Mouse (Mus musculus) intestine, embryonic 15.5 days (tissue): ENCODE data around the gene Ceacam19. TPM values are rescaled to one million over a fixed set of nuclear protein-coding genes. Genes with fewer than 3 reads are reported as not detected.
"Not testable (repeated sequence)": the region's sequence is repeated elsewhere in the genome, so short reads cannot be mapped to it uniquely, and the experiment has no call there.

Experiments
- ATAC-seq: fragments of 200-750 bp; cut with Nextera tagmentation; 2 replicates; pipeline ENCODE4 v1.8.0; 2017; ENCODE audit warnings: moderate TSS enrichment, moderate library complexity
- H3K27ac ChIP-seq: fragments of 300-500 bp; sonication (generic); 2 replicates; pipeline ENCODE4 v1.5.1; 2015; ENCODE audit warnings: mild to moderate bottlenecking, inconsistent platforms
- H3K27me3 ChIP-seq: fragments of 300-500 bp; sonication (generic); replicated peaks from 2 replicates; pipeline ENCODE4 v1.6.1; 2015; ENCODE audit warnings: inconsistent platforms
- H3K36me3 ChIP-seq: fragments of 300-500 bp; sonication (generic); 2 replicates; pipeline ENCODE4 v1.6.1; 2015; ENCODE audit warnings: inconsistent platforms
- H3K4me1 ChIP-seq: fragments of 300-500 bp; sonication (generic); replicated peaks from 2 replicates; pipeline ENCODE4 v1.6.1; 2015; ENCODE audit warnings: inconsistent platforms
- H3K4me2 ChIP-seq: fragments of 300-500 bp; sonication (generic); replicated peaks from 2 replicates; pipeline ENCODE4 v1.6.1; 2015; ENCODE audit warnings: mild to moderate bottlenecking, inconsistent platforms
- H3K4me3 ChIP-seq: fragments of 300-500 bp; sonication (generic); replicated peaks from 2 replicates; pipeline ENCODE4 v1.5.1; 2015; ENCODE audit warnings: inconsistent platforms
- H3K9ac ChIP-seq: fragments of 300-500 bp; sonication (generic); 2 replicates; pipeline ENCODE4 v1.6.1; 2015; ENCODE audit warnings: inconsistent platforms
- H3K9me3 ChIP-seq: fragments of 300-500 bp; sonication (generic); 2 replicates; pipeline ENCODE4 v1.6.1; 2016; ENCODE audit warnings: inconsistent platforms
- WGBS: fragments of 180-500 bp; shearing (Covaris S2); methylation state at CpG from one replicate; pipeline ENCODE4 v1.1.7; 2015; 5-methylcytosine and 5-hydroxymethylcytosine counted together
- polyA plus RNA-seq: library from polyadenylated mRNA; unstranded; fragments of >200 nt; fragmentation: Nextera tagmentation; extraction: Ambion mirVana; gene quantifications from 2 replicates; pipeline ENCODE4 v1.2.1, GENCODE M21; 2015

The Ceacam19 gene
- not detected in 2 replicates for polyA plus RNA-seq

GRCm38 (mm10) chr7:19887849-19888248 lies at the start of gene Ceacam19:
TSS of gene Ceacam19 (minus strand) at chr7:19887965.
- WGBS: 60% methylated on average over 7 of the region's 7 CpGs
- H3K4me1 ChIP-seq: no peaks in the 10 kb centered on the region
- no peak within 1 kb of the TSS for H3K4me2 ChIP-seq
- no peak within 1 kb of the TSS for H3K4me3 ChIP-seq
- H3K36me3 ChIP-seq: no peaks in the 10 kb centered on the region
- H3K9me3 ChIP-seq: no peaks in the 10 kb centered on the region
- no peak within 1 kb of the TSS for H3K27ac ChIP-seq
- no peak for ATAC-seq
- no peaks in the 10 kb centered on the region for H3K27me3 ChIP-seq
- H3K9ac ChIP-seq: no peak within 1 kb of the TSS

DNA sequence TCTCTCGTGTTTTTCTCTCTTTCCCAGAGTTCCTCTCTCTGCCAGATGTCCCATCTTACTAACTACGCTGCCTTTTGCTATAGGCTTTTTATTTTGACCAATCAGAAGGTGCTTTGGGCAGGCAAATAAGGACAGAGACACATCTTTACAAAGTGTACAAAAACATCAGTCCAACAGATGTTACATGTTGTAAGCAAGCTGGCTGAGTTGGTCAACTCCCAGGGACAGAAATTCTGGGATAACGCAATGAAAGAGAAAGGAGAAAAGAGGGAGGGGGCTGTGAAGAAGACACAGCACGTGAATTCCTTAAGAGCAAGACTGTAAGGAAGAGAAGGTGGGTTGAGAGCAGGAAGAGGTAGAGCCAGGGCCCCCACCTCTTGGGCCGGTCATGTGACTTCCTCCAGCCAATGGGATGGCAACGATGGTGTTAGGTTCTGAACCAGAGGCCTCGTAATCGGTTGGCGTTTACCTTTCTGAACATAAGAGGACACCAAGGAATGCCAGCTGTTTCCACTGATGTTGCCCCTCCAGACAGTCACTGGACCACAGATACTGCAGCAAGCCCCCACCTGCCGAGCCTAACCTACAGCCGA lies 49.6 kb upstream of the Ceacam19 start:
- no peaks in the 10 kb centered on the region; the same call in 1 of the 2 replicates for H3K27me3 ChIP-seq
- H3K4me1 ChIP-seq: 0 out of 2 replicates have a peak, but pooled peaks cover 3% of the 10 kb centered on the region
- 76% methylated on average over 11 of the region's 11 CpGs for WGBS
- no peak overlapping the region for H3K9ac ChIP-seq
- H3K4me3 ChIP-seq: no peak overlapping the region
- no peak overlapping the region for H3K27ac ChIP-seq
- H3K4me2 ChIP-seq: no peak overlapping the region
- no peaks in the 10 kb centered on the region for H3K36me3 ChIP-seq
- no peaks in the 10 kb centered on the region for H3K9me3 ChIP-seq
- no peak for ATAC-seq

DNA sequence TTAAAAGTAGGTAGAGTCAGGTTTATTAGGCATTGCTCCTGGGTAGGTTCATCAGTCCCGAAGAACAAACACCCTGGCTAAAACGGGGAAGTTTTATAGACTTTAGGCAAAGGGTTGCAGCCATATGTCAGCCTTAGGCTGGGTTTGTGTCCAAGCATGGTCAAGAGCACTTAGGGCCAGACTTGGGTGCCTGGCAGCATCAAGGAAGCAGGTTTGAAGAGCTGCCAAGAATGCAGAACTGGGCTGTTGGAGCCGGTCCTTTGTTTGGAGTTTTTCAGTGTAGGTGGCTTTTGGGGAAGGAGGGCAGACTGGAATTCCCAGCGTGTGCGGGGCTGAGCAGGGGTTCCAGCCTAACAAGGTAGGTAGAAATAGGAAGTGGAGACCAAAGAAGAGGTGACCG lies 48.2 kb upstream of the Ceacam19 start:
- no peak for ATAC-seq
- WGBS: 73% methylated on average over 6 of the region's 6 CpGs
- H3K27ac ChIP-seq: no peak overlapping the region
- H3K4me2 ChIP-seq: no peak overlapping the region
- 0 out of 2 replicates have a peak, but pooled peaks cover 3% of the 10 kb centered on the region for H3K4me1 ChIP-seq
- H3K36me3 ChIP-seq: no peaks in the 10 kb centered on the region
- no peaks in the 10 kb centered on the region for H3K9me3 ChIP-seq
- no peak overlapping the region for H3K4me3 ChIP-seq
- no peaks in the 10 kb centered on the region; the same call in 1 of the 2 replicates for H3K27me3 ChIP-seq
- H3K9ac ChIP-seq: no peak overlapping the region

- H3K4me2 ChIP-seq: no peak overlapping the region
- no peaks in the 10 kb centered on the region for H3K9me3 ChIP-seq
- no peaks in the 10 kb centered on the region for H3K36me3 ChIP-seq
- no peak overlapping the region for H3K27ac ChIP-seq
- no peak overlapping the region for H3K9ac ChIP-seq
- no peak overlapping the region for H3K4me3 ChIP-seq
- H3K27me3 ChIP-seq: no peaks in the 10 kb centered on the region; the same call in 1 of the 2 replicates
- WGBS: 72% methylated on average over 20 of the region's 20 CpGs
- H3K4me1 ChIP-seq: 0 out of 2 replicates have a peak, but pooled peaks cover 3% of the 10 kb centered on the region
- no peak for ATAC-seq
These were observed 47.5 kb upstream of the Ceacam19 start for GRCm38 (mm10) chr7:19935171-19935751.

- WGBS: 23% methylated on average over 19 of the region's 21 CpGs
- H3K4me2 ChIP-seq: peak overlapping the region; percentile 48
- H3K9ac ChIP-seq: no peak overlapping the region
- no peak overlapping the region for H3K27ac ChIP-seq
- no peaks in the 10 kb centered on the region for H3K36me3 ChIP-seq
- H3K27me3 ChIP-seq: no peaks in the 10 kb centered on the region; the same call in 1 of the 2 replicates
- no peaks in the 10 kb centered on the region for H3K9me3 ChIP-seq
- peak; percentile 89 for ATAC-seq
- H3K4me3 ChIP-seq: no peak overlapping the region; the same call in 1 of the 2 replicates
- no peaks in the 10 kb centered on the region for H3K4me1 ChIP-seq
These were observed 45.4 kb upstream of the Ceacam19 start for GRCm38 (mm10) chr7:19932877-19933809.

- no peak overlapping the region for H3K27ac ChIP-seq
- WGBS: 17% methylated on average over 13 of the region's 13 CpGs
- no peak overlapping the region for H3K9ac ChIP-seq
- H3K4me2 ChIP-seq: no peak overlapping the region
- H3K4me3 ChIP-seq: no peak overlapping the region
- no peaks in the 10 kb centered on the region for H3K36me3 ChIP-seq
- no peaks in the 10 kb centered on the region for H3K4me1 ChIP-seq
- H3K9me3 ChIP-seq: no peaks in the 10 kb centered on the region
- peak; percentile 14; the same call in 1 of the 2 replicates for ATAC-seq
- no peaks in the 10 kb centered on the region; the same call in 1 of the 2 replicates for H3K27me3 ChIP-seq
These were observed 44.5 kb upstream of the Ceacam19 start for GRCm38 (mm10) chr7:19932133-19932876.

DNA sequence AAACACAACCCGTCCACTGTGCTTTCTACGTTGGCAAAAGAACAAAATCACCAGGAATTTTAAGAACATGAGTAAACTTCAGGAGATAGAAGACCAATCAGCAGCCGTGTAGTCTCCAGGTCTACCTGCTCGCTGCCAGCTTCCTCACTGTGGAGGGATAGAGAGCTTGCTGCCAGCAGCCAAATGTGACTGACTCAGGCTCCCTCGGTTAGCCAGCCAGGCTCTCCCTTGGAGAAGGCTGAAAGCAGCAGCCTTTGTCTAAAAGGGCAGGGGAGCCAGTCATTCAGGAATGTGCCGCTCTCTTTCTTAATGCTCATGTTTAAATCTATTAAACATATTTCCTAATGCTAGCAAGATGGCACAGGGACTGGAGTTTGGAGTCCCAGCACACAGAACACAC lies 42.7 kb upstream of the Ceacam19 start:
- not testable (repeated sequence) for H3K4me2 ChIP-seq, H3K4me3 ChIP-seq, H3K4me1 ChIP-seq, H3K27me3 ChIP-seq, H3K9ac ChIP-seq, H3K9me3 ChIP-seq, ATAC-seq, H3K27ac ChIP-seq, H3K36me3 ChIP-seq
- WGBS: 77% methylated on average over 6 of the region's 6 CpGs

DNA sequence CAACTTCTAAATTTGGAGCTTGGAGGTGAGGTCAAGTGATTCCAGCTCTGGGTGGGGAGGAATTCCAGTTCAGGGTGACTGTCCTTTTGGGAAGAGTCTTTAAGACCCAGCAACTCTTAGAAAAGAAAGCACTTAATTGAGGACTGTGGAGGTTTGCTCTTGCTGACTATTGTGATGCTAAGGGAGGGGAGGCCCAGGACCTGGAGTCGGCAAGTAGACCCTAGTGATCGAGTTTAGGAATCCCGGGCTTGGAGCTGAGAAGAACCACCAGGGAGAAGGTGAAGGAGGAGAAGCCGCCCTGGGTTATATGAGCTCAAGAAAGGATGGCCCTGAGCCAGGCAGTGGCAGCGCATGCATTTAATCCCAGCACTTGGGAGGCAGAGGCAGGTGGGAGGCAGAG lies 40.7 kb upstream of the Ceacam19 start:
- no peak for ATAC-seq
- no peak overlapping the region for H3K4me3 ChIP-seq

GRCm38 (mm10) chr7:19926849-19927480 lies 39.2 kb upstream of the Ceacam19 start:
- Histone ChIP-seq H3K9ac (no peak overlapping the region), H3K4me2 (no peak overlapping the region), H3K4me1 (no peaks in the 10 kb centered on the region), H3K36me3 (no peaks in the 10 kb centered on the region), H3K4me3 (no peak overlapping the region), H3K9me3 (no peaks in the 10 kb centered on the region), H3K27ac (no peak overlapping the region), H3K27me3 (no peaks in the 10 kb centered on the region)
- WGBS: 46% methylated on average over 2 of the region's 2 CpGs
- ATAC-seq: no peak

More for the DNA sequence above, 40.7 kb upstream of the Ceacam19 start:
- H3K36me3 ChIP-seq: no peaks in the 10 kb centered on the region
- H3K9ac ChIP-seq: no peak overlapping the region
- H3K4me2 ChIP-seq: no peak overlapping the region
- no peaks in the 10 kb centered on the region for H3K4me1 ChIP-seq
- 82% methylated on average over 5 of the region's 5 CpGs for WGBS
- H3K27me3 ChIP-seq: no peaks in the 10 kb centered on the region; the same call in 1 of the 2 replicates
- H3K27ac ChIP-seq: no peak overlapping the region
- H3K9me3 ChIP-seq: no peaks in the 10 kb centered on the region

DNA sequence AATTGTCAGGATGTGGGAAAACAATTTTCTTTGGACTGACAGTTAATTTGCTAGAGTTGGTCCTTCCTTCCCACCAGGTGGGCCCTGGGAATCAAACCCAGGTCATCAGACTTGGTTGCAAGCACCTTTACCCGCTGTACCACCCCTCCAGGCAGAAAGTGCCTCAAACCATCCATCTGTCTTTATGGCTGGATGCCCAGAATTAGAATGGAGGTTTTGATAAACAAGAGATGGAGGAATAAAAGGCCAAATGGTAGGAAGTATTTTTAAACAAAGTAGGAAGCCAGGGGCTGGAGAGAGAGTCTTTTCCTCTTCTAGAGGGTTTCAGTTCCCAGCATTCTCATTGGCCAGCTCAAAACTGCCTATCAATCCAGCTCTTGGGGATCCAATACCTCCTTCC lies 37.6 kb upstream of the Ceacam19 start:
- Histone ChIP-seq H3K27me3 (no peaks in the 10 kb centered on the region), H3K9ac (no peak overlapping the region), H3K4me2 (no peak overlapping the region), H3K36me3 (no peaks in the 10 kb centered on the region), H3K4me3 (no peak overlapping the region), H3K4me1 (no peaks in the 10 kb centered on the region), H3K27ac (no peak overlapping the region), H3K9me3 (no peaks in the 10 kb centered on the region)
- WGBS: 79% methylated on average over 1 of the region's 1 CpGs
- no peak for ATAC-seq

DNA sequence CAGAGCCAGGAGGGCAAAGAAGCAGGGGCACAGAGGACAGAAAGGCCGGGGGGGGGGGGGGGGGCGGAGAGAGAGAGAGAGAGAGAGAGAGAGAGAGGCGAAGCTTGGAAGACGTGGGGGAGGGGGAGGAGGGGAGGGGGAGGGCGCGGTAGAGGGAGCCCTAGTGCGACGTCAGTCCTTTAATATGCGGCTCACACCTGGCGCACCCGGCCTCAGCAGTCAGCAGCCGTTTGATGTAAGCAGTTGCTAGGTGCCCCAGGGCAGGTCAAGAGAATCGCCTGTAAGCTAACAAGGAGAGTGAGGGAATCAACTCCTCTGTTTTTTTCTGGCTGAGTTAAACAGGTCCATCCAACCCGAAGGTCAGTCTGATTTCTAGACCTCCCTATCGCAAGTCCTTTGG lies 36.0 kb upstream of the Ceacam19 start:
- H3K4me3 ChIP-seq: no peak overlapping the region
- ATAC-seq: no peak
- no peaks in the 10 kb centered on the region for H3K27me3 ChIP-seq
- H3K4me1 ChIP-seq: peaks cover 4% of the 10 kb centered on the region; the same call in 1 of the 2 replicates
- no peak overlapping the region for H3K4me2 ChIP-seq
- WGBS: 13% methylated on average over 13 of the region's 15 CpGs
- H3K27ac ChIP-seq: no peak overlapping the region
- H3K9ac ChIP-seq: no peak overlapping the region
- H3K36me3 ChIP-seq: no peaks in the 10 kb centered on the region
- no peaks in the 10 kb centered on the region for H3K9me3 ChIP-seq
